Mouse (Mus musculus) megakaryocyte, embryonic 14.5 days (primary cell): ENCODE results near the gene Pik3ap1.

Experiments used
- FLI1 ChIP-seq: IDR thresholded peaks from 2 replicates; pipeline ENCODE4 v1.6.1; 2012; ENCODE audit warnings: low read length, inconsistent platforms, mixed read lengths
- GATA1 ChIP-seq: IDR thresholded peaks from 3 replicates; pipeline ENCODE4 v1.6.1; 2012; ENCODE audit warnings: mixed read lengths, low read length, inconsistent platforms, borderline replicate concordance

- no peak for TF ChIP-seq GATA1
- no peak for TF ChIP-seq FLI1
These were observed 40.3 kb downstream of the Pik3ap1 start for GRCm38 (mm10) chr19:41344666-41345027.
